Mouse (Mus musculus) embryonic fibroblast, embryonic 13.5 days (primary cell): ENCODE data around the gene Ulk1. TPM values are rescaled to one million over a fixed set of nuclear protein-coding genes. Genes with fewer than 3 reads are reported as not detected.

Experiments used
- H3K27ac ChIP-seq: 2 replicates; pipeline ENCODE4 v1.5.1; 2012; ENCODE audit warnings: low read length, control low read depth, inconsistent platforms; ENCODE audit not compliant: insufficient read depth
- H3K4me1 ChIP-seq: 2 replicates; pipeline ENCODE4 v1.6.1; 2011; ENCODE audit warnings: low read length; ENCODE audit not compliant: control insufficient read depth, insufficient read depth
- H3K4me3 ChIP-seq: 2 replicates; pipeline ENCODE4 v1.5.1; 2011; ENCODE audit warnings: mild to moderate bottlenecking, control low read depth, low read length; ENCODE audit not compliant: insufficient read depth
- CTCF ChIP-seq: IDR thresholded peaks from 2 replicates; pipeline ENCODE4 v1.5.1; 2011; ENCODE audit warnings: mild to moderate bottlenecking, control low read depth, low read length, moderate library complexity, borderline replicate concordance; ENCODE audit not compliant: insufficient read depth
- POLR2A ChIP-seq: IDR thresholded peaks from 2 replicates; pipeline ENCODE4 v1.6.1; 2011; ENCODE audit warnings: low read depth, mild to moderate bottlenecking, control low read depth, low read length, moderate library complexity
- polyA plus RNA-seq: library from polyadenylated mRNA; stranded (reverse); fragments of >200 nt; gene quantifications from 2 replicates; pipeline ENCODE4 v1.2.4, GENCODE M21; 2011; ENCODE audit warnings: low read depth; ENCODE audit not compliant: missing spikeins, insufficient read length

Gene Ulk1
- polyA plus RNA-seq, 1 experiment = 22.3 TPM

GRCm38 (mm10) chr5:110804012-110804743, 5.7 kb downstream of the Ulk1 start:
- Histone ChIP-seq H3K27ac (no peak overlapping the region), H3K4me1 (peaks cover 3% of the 10 kb centered on the region; the same call in 1 of the 2 replicates), H3K4me3 (no peak overlapping the region)
- TF ChIP-seq CTCF (no peak), POLR2A (no peak)

- no peak overlapping the region for H3K4me3 ChIP-seq
- no peak for TF ChIP-seq CTCF
- TF ChIP-seq POLR2A = no peak
These were observed 7.1 kb downstream of the Ulk1 start for GRCm38 (mm10) chr5:110802809-110803208.

GRCm38 (mm10) chr5:110802186-110802585, 7.7 kb downstream of the Ulk1 start:
- TF ChIP-seq CTCF = no peak
- no peak for TF ChIP-seq POLR2A
- H3K4me3 ChIP-seq = no peak overlapping the region
- no peaks in the 10 kb centered on the region for H3K4me1 ChIP-seq

More at GRCm38 (mm10) chr5:110802809-110803208, 7.1 kb downstream of the Ulk1 start:
- H3K27ac ChIP-seq = no peak overlapping the region
- H3K4me1 ChIP-seq = peaks cover 3% of the 10 kb centered on the region; the same call in 1 of the 2 replicates

GRCm38 (mm10) chr5:110801036-110801624, 8.8 kb downstream of the Ulk1 start:
- no peak for TF ChIP-seq CTCF
- TF ChIP-seq POLR2A = no peak
- Histone ChIP-seq H3K4me3 (no peak overlapping the region), H3K4me1 (no peaks in the 10 kb centered on the region), H3K27ac (no peak overlapping the region)

More at GRCm38 (mm10) chr5:110802186-110802585, 7.7 kb downstream of the Ulk1 start:
- H3K27ac ChIP-seq = no peak overlapping the region

GRCm38 (mm10) chr5:110797696-110798095, 12.2 kb downstream of the Ulk1 start:
- no peaks in the 10 kb centered on the region for H3K4me1 ChIP-seq
- H3K4me3 ChIP-seq = no peak overlapping the region
- no peak overlapping the region for H3K27ac ChIP-seq
- TF ChIP-seq POLR2A = no peak
- TF ChIP-seq CTCF = no peak

- Histone ChIP-seq H3K4me1 (no peaks in the 10 kb centered on the region), H3K27ac (no peak overlapping the region), H3K4me3 (no peak overlapping the region)
- TF ChIP-seq POLR2A = no peak
- no peak for TF ChIP-seq CTCF
These were observed 15.5 kb downstream of the Ulk1 start for GRCm38 (mm10) chr5:110794363-110794762.

GRCm38 (mm10) chr5:110788684-110789083, 21.2 kb downstream of the Ulk1 start:
- Histone ChIP-seq H3K4me1 (no peaks in the 10 kb centered on the region), H3K27ac (no peak overlapping the region), H3K4me3 (no peak overlapping the region)
- TF ChIP-seq CTCF (peak; percentile 69), POLR2A (no peak)

- TF ChIP-seq CTCF (peak; percentile 28; the same call in 1 of the 2 replicates), POLR2A (no peak)
- Histone ChIP-seq H3K4me1 (no peaks in the 10 kb centered on the region), H3K27ac (no peak overlapping the region), H3K4me3 (no peak overlapping the region)
These were observed 23.6 kb downstream of the Ulk1 start for GRCm38 (mm10) chr5:110786081-110786835.

GRCm38 (mm10) chr5:110783150-110783549, 26.7 kb downstream of the Ulk1 start:
- Histone ChIP-seq H3K4me1 (0 out of 2 replicates have a peak, but pooled peaks cover 2% of the 10 kb centered on the region), H3K27ac (no peak overlapping the region), H3K4me3 (no peak overlapping the region)
- no peak for TF ChIP-seq CTCF
- no peak for TF ChIP-seq POLR2A
